Mouse (Mus musculus) CH12.LX (cell line): Measurements from ENCODE around the gene Fryl.

Source experiments
- CHD1 ChIP-seq: IDR thresholded peaks from 2 replicates; pipeline ENCODE4 v1.6.1; 2012; ENCODE audit warnings: low read depth, low read length, improper control_type of control experiment, inconsistent platforms
- CHD2 ChIP-seq: IDR thresholded peaks from 2 replicates; pipeline ENCODE4 v1.6.1; 2011; ENCODE audit warnings: low read length, improper control_type of control experiment
- CTCF ChIP-seq, 2 experiments: IDR thresholded peaks in 1 of 2; conservative IDR thresholded peaks in 1 of 2; 2 replicates each; pipeline ENCODE4 v1.5.1; 2011 to 2012; ENCODE audit warnings: low read depth in 2 of 2, low read length in 2 of 2, improper control_type of control experiment in 1 of 2, inconsistent platforms in 1 of 2, mild to moderate bottlenecking in 1 of 2, moderate library complexity in 1 of 2
- EP300 ChIP-seq: IDR thresholded peaks from 2 replicates; pipeline ENCODE4 v1.6.1; 2011; ENCODE audit warnings: low read length, improper control_type of control experiment
- ETS1 ChIP-seq: conservative IDR thresholded peaks from 2 replicates; pipeline ENCODE4 v1.6.1; 2012; ENCODE audit warnings: low read depth, mild to moderate bottlenecking, inconsistent platforms, low read length, improper control_type of control experiment, moderate library complexity
- KAT2A ChIP-seq: IDR thresholded peaks from 2 replicates; pipeline ENCODE4 v1.6.1; 2012; ENCODE audit warnings: low read length, improper control_type of control experiment, inconsistent platforms; ENCODE audit not compliant: insufficient replicate concordance
- MAX ChIP-seq: IDR thresholded peaks from 2 replicates; pipeline ENCODE4 v1.6.1; 2011; ENCODE audit warnings: low read length, improper control_type of control experiment
- MEF2A ChIP-seq: IDR thresholded peaks from 2 replicates; pipeline ENCODE4 v1.6.1; 2014; ENCODE audit warnings: low read depth, mild to moderate bottlenecking, inconsistent platforms, low read length, improper control_type of control experiment, borderline replicate concordance
- MXI1 ChIP-seq: IDR thresholded peaks from 2 replicates; pipeline ENCODE4 v1.6.1; 2011; ENCODE audit warnings: mild to moderate bottlenecking, low read depth, low read length, improper control_type of control experiment
- POLR2A ChIP-seq: IDR thresholded peaks from 2 replicates; pipeline ENCODE4 v1.6.1; 2011; ENCODE audit warnings: low read depth, mild to moderate bottlenecking, improper control_type of control experiment, low read length
- SIN3A ChIP-seq: IDR thresholded peaks from 2 replicates; pipeline ENCODE4 v1.6.1; 2012; ENCODE audit warnings: low read length, improper control_type of control experiment, inconsistent platforms
- SMC3 ChIP-seq: IDR thresholded peaks from 2 replicates; pipeline ENCODE4 v1.6.1; 2011; ENCODE audit warnings: low read depth, low read length, improper control_type of control experiment
- ZNF384 ChIP-seq: IDR thresholded peaks from 2 replicates; pipeline ENCODE4 v1.6.1; 2012; ENCODE audit warnings: low read depth, low read length, improper control_type of control experiment, inconsistent platforms

- TF ChIP-seq CTCF (conservative IDR thresholded peaks at IDR 0.05 in 1 of 2, IDR thresholded peaks at IDR 0.05 in 1 of 2; ENCODE audit: low read depth in 2 of 2, low read length in 2 of 2) = no peak
- no peak for TF ChIP-seq ZNF384
- no peak for TF ChIP-seq EP300
- TF ChIP-seq MXI1 = no peak
- no peak for TF ChIP-seq SIN3A
- no peak for TF ChIP-seq CHD2
- no peak for TF ChIP-seq POLR2A
- no peak for TF ChIP-seq SMC3
- no peak for TF ChIP-seq KAT2A
- no peak for TF ChIP-seq MAX
- TF ChIP-seq CHD1 = no peak
- no peak for TF ChIP-seq ETS1
- no peak for TF ChIP-seq MEF2A
Measured at GRCm38 (mm10) chr5:73119524-73119923, 136.9 kb downstream of the Fryl start.
